Mouse (Mus musculus): ENCODE measurements at regions not wholly inside any gene's neighbourhood (a gene's known extent, or its start where the extent isn't known, plus 50 kb on each side); places are given as distances from the start of the nearest gene placed in this dataset.
A peak's percentile ranks its signal among the peaks of the same experiment; 100 is the strongest.

- DNase-seq, result peak; percentile 12
Observed at GRCm38 (mm10) chr14:25019306-25019905, 439.6 kb upstream of the Zmiz1 start.

DNA sequence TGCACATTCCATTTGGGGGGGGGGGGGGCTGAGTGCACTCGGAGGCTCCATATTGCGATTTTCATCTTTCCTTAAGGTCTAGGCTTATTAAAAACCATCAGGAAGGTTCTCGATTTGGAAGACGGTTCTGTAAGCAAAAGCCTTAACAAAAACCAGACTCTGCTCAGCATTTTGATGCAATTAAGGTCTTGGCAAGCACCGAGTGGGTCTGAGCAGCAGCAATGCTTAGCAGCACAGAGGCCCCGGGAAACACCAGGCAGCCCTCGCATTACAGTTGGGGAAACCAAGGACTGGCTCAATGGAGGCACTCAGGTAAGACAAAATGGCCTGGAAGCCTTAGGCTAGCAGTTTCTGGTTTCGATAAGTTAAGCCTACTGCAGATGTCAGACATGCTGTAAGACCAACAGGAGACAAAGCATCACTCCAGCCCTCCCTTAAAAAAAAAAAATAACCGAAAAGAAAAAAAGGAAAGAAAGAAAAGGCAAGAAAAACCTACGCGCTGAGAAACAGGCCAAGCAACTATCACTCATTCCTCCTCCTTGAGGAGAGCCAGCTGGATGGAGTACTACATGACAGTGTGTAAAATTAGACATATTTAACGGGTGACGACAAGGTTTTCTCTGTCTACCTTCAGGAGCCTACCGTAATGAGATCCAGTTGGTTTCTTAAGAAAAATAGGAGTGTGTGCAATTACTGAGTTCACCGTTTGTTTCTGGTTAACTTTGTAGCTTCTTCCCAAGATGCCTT is 436.3 kb upstream of the Zmiz1 start:
- no peak for DNase-seq

GRCm38 (mm10) chr14:25023270-25023800 is 435.6 kb upstream of the Zmiz1 start:
- no peak for DNase-seq

DNA sequence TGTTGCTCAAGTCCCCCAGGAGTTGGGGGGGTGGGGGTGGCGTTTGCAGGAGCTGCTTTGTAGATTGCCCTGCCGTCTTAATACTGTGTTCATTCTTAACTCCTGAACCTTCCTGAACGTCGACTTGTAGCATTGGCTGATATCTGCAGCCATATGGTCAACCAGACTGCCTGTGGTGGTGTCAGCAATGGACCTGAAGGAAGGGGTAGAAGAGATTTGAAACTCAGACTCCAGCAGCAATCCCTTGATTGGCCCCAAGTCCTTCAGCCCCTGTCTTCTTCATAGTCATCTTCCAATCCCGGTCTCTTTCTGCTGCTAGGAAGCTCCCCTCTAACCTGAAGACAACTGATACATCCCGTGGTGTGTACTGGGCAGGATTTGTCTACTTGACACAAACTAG is 433.9 kb upstream of the Zmiz1 start:
- DNase-seq, result no peak

DNA sequence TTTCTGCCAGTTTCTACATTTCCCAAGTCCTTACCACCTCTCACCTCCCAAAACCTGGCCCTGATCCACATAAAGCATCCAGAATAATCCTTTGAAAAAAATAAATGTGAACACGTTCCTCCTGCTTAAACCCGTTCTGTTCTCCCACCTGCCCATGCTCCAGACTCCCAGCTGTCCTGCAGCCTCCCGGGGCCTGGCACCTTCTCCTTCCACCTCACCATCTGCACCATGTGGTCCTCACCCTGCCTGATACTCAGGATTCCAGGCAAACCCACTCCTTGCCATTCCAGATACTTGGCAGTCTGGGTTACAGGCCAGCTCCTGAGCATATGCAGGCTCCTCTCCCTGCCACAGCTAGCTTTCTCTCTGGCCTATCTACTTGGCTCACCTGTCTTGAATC is 431.9 kb upstream of the Zmiz1 start:
- no peak for DNase-seq

- no peak for DNase-seq
Observed at GRCm38 (mm10) chr14:25027842-25028241, 431.1 kb upstream of the Zmiz1 start.

DNA sequence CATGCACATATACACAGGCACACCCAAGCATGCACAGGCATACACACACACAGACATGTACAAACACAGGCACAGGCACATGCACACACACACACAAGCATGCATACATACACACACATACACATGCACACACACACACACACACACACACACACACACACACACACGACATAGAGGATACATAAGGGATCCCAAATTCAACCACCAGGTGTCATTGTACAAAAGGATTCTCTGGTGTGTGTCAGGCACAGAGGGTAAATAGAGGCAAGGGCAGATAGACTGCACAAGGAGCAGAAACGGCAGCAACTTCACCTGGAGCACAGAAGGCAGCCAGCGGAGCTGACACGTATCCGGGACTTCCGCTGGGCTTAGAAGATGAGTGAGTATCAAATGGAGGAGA is 428.1 kb upstream of the Zmiz1 start:
- DNase-seq, result peak; percentile 1

DNA sequence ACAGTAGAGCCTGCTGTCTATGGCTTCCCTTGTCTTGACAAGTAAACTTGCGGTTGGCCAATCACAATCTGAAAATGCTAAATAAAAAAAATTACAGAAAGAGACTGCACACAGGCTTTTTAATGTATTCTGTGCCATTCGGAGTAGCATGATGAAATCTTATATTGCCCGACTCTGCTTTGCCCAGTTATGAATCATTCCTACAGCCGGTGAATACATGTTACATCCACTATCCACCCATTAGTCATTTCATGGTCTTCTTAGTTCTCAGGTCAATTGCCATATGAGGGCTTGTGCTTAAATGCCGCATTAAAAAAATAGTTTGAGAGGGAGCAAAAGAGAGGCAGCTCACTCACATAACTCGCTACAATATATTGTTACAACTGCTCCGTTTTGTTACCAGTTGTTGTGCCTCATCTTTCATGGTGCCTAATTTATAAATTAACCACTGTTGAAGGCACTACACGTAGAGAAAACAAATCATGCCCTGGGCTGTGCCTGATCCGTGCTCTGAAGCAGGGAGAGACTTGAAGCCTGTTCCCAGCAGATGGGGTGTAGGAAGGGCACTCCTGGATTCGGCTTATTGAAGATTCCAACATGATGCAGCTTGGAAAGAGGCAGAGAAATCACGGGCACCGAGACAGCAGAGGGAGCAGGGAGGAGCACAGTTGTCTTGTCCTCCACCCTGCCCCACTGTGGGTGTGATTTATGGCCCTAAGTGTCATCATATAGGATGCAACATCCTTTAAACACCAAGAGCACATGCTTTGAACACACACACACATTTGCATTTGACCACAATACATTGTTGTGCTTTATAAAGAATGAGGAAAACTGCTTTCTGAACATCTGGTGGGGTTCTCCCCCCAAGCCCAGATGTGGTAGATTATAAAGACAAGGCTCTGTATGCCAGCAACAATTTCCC is 427.0 kb upstream of the Zmiz1 start:
- no peak for DNase-seq

DNA sequence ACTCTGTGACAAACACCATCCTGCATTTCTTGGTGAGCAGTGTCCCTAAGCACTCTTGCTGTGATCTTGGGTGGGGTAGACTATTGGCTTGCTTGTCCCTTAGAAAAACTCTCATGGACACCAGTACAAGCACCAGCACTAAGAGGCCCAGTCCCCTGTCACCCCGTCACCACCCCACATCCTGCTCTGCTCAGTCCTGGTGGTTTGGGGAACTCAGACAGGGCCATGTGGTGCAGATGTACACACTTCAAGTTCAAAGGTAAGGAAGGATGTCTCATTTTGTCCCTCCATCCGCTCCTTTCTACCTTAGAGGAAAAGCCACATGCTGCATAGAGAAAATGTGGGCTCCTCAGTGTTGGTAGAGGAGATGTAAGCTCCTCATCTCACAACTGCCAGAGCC is 426.1 kb upstream of the Zmiz1 start:
- no peak for DNase-seq

- DNase-seq, result no peak
Observed at GRCm38 (mm10) chr14:25042265-25042664, 416.7 kb upstream of the Zmiz1 start.

DNA sequence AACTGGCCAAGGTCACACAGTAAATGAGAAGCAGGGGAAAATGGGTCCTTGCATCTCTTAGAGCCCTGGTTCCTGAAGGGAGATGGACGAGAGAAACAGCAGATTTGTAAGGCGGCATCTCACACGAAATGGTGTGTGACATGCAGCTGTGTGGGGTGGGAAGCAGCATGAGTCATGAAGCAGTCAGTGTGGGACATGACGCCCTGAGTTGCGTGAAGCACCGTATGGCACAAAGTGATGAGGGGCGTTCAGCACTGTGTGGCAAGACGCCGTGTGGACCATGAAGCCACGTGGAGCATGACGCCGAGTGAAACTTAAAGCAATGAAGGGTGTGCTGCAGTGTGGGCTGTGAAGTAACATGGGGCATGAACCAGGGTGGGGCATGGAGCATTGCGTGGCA is 414.9 kb upstream of the Zmiz1 start:
- no peak for DNase-seq

DNA sequence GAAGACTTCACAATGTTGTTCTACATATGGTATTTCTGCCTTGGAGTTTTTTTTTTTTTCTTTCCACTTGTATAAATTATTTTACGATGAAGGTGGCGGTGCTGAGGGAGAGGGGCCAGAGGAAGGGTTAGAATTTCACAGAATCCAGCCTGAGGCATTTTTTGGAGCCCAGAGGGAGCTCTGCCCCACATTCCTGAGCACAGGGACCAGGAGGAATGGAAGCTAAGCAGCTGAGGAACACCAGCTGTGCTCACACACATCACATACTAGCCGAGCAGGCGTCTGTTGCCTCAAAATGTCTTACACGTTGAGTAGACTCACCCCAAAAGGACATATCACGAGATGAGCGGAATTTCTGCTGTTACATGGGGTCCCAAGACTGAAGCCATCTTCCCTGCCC is 414.1 kb upstream of the Zmiz1 start:
- no peak for DNase-seq

DNA sequence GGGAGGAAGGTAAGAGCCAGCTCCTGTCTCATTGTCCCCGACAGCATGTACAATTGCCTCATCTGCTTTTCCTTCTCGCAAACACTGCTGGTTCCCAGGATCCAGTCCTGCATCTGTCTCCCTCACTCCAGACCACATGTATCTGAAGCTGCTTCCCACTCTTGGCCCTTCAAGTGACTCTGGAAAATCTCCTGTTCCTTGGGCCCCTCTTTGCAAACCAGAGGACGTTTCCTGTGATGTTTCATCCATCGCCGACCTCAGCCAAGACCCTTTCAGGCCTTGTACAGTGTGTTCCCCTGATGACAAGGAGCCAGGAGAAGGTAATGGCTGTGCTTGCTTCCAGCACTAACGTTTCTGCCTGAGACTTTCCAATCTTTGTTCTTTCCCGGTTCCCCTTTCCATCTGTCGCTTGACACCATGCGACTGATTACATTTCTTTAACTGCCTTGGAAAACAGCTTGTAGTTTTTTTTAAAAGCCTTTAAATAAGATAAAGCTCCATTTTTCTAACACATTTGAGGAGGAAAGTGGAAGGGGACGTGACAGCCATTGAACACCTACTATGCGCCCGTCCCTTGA is 408.2 kb upstream of the Zmiz1 start:
- no peak for DNase-seq

- no peak for DNase-seq
Observed at GRCm38 (mm10) chr14:25052175-25052574, 406.8 kb upstream of the Zmiz1 start.

DNA sequence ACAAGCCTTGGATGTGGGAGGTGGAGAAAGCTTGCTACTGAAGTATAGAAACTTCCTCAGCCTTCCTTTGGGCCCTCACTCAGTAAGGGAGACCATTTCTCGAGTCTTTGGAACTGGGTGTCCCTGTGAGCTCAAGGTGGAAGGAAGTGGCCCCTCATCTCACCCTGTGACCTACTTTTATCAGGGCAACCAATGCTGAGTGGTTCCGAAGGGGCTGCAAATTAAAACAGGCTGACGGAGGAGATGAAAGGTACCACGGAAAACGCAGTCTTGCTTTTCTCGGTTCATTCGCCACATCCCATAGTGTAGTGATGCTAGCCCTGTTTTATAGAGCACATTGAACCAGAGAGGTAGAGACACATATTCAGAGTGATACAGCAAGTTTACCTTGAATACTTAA is 399.6 kb upstream of the Zmiz1 start:
- DNase-seq, result no peak

DNA sequence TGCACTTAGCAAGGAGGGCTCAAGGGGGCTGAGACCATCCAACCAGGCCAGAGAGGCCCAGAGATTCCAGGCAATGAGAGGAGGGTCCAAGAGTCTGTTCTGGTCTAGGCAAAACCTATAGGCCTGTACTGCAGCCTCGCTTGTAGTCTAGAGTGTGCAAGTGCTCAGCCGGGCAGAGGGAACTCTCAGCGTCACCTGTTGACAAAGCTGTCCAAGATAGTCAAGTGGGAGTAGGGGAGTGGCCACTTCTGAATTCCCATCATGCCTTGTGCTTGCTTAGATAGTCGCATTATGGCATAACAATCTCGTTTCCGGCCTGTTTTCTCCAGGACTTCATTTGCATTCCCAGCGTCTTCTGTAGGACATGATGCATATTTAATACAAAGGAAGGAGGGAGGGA is 398.7 kb upstream of the Zmiz1 start:
- DNase-seq, result peak; percentile 43

GRCm38 (mm10) chr14:25063090-25063489 is 395.9 kb upstream of the Zmiz1 start:
- DNase-seq, result no peak

- no peak for DNase-seq
Observed at GRCm38 (mm10) chr14:25064190-25064947, 394.6 kb upstream of the Zmiz1 start.

DNA sequence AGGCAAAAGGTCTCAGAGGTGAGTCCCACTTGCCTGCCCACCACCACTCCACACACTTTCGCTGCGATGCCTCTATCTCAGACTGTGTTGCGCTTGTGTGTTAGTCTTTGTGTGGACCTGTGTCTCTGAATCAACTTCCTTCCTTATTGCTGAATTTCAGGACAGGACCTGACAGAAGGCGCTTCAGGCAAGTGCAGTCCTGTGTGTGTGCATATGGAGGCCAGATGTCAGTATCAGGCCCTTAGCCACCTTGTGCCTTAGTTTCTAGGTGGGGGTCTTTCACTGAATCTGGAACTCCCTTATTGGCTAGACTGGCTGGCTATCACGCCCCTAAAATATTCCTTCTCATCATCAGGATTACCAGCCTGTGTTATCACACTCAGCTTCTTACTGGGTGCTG is 391.6 kb upstream of the Zmiz1 start:
- DNase-seq, result no peak

GRCm38 (mm10) chr14:25068430-25068829 is 390.6 kb upstream of the Zmiz1 start:
- DNase-seq, result peak; percentile 72

GRCm38 (mm10) chr14:25073143-25073542 is 385.8 kb upstream of the Zmiz1 start:
- DNase-seq, result no peak

All from lung, postnatal 36 days (tissue).